16 mouse cellular contexts compared by ENCODE assay signal in the genomic region with DNA sequence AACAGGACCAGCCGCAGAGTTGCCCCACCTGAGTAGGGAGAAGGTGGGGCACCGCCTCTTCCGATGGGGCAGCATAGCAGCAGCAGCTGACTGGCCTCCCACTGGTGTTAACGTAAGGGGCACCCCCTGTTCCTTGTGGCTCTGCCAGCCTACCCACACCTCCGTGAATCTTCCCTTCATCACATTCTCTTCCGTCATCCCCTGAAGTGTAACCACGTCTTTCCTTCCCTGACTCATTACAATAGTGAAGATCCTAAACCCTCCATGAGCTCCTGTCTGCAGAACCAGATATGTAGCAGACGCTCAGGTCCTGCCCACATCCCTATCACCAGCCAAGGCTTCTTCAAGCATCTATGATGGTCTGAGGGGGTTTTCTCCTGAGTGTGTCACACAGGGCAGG.
"Had no signal": no experiment of that assay in that cellular context is flagged by ENCODE, and none has a peak within 500 bp of the region (broad histone marks: within the 10 kb centered on the region; RNA-seq: fewer than 3 reads in every experiment).

No protein-coding gene starts in this region.

- H3K9me3 ChIP-seq: midbrain, embryonic 10.5 days; midbrain, embryonic 12.5 days; neural tube, embryonic 13.5 days; neural tube, embryonic 15.5 days had no signal

- H3K27me3 ChIP-seq: midbrain, embryonic 12.5 days; neural tube, embryonic 13.5 days; neural tube, embryonic 15.5 days had no signal

- DNase-seq: lung, embryonic 14.5 days; lung, postnatal 10 days; lung, postnatal 4 days; midbrain, embryonic 14.5 days; retina, postnatal 1 day; right cerebral cortex, postnatal 25 days; right cerebral cortex, postnatal 4 days; spleen, adult 18-20 months; thymus, adult 18-20 months; thymus, postnatal 14 days; thymus, postnatal 36 days had no signal

- H3K36me3 ChIP-seq: midbrain, embryonic 10.5 days; midbrain, embryonic 12.5 days; neural tube, embryonic 13.5 days; neural tube, embryonic 15.5 days had no signal

- H3K4me3 ChIP-seq: midbrain, embryonic 10.5 days; midbrain, embryonic 12.5 days; myocyte; neural tube, embryonic 13.5 days; neural tube, embryonic 15.5 days had no signal

- H3K27ac ChIP-seq: midbrain, embryonic 10.5 days; midbrain, embryonic 12.5 days; neural tube, embryonic 13.5 days; neural tube, embryonic 15.5 days had no signal
